Mouse (Mus musculus) embryonic facial prominence, embryonic 15.5 days (tissue): ENCODE data around the gene Fam227b. TPM values are rescaled to one million over a fixed set of nuclear protein-coding genes. Genes with fewer than 3 reads are reported as not detected.
A peak's percentile ranks its signal among the peaks of the same experiment; 100 is the strongest.

Source experiments
- ATAC-seq: fragments of 200-750 bp; cut with Nextera tagmentation; 2 replicates; pipeline ENCODE4 v1.8.0; 2017; ENCODE audit warnings: low read depth, moderate TSS enrichment; ENCODE audit not compliant: insufficient number of reproducible peaks, low FRiP score, low TSS enrichment
- H3K27ac ChIP-seq: fragments of 300-500 bp; sonication (generic); replicated peaks from 2 replicates; pipeline ENCODE4 v1.5.1; 2015; ENCODE audit warnings: mild to moderate bottlenecking, inconsistent platforms
- H3K27me3 ChIP-seq: fragments of 300-500 bp; sonication (generic); 2 replicates; pipeline ENCODE4 v1.6.1; 2015; ENCODE audit warnings: inconsistent platforms
- H3K36me3 ChIP-seq: fragments of 300-500 bp; sonication (generic); 2 replicates; pipeline ENCODE4 v1.6.1; 2015; ENCODE audit warnings: mild to moderate bottlenecking, inconsistent platforms
- H3K4me1 ChIP-seq: fragments of 300-500 bp; sonication (generic); 2 replicates; pipeline ENCODE4 v1.6.1; 2015; ENCODE audit warnings: inconsistent platforms
- H3K4me2 ChIP-seq: fragments of 300-500 bp; sonication (generic); replicated peaks from 2 replicates; pipeline ENCODE4 v1.6.1; 2015; ENCODE audit warnings: mild to moderate bottlenecking, inconsistent platforms
- H3K4me3 ChIP-seq: fragments of 300-500 bp; sonication (generic); replicated peaks from 2 replicates; pipeline ENCODE4 v1.5.1; 2015; ENCODE audit warnings: mild to moderate bottlenecking, inconsistent platforms
- H3K9ac ChIP-seq: fragments of 300-500 bp; sonication (generic); 2 replicates; pipeline ENCODE4 v1.6.1; 2015; ENCODE audit warnings: inconsistent platforms
- H3K9me3 ChIP-seq: fragments of 300-500 bp; sonication (generic); replicated peaks from 2 replicates; pipeline ENCODE4 v1.6.1; 2016; ENCODE audit warnings: inconsistent platforms
- WGBS: fragments of 180-500 bp; shearing (Covaris S2); methylation state at CpG from one replicate; pipeline ENCODE4 v1.1.7; 2015; 5-methylcytosine and 5-hydroxymethylcytosine counted together
- polyA plus RNA-seq: library from polyadenylated mRNA; unstranded; fragments of >200 nt; fragmentation: Nextera tagmentation; extraction: Ambion mirVana; gene quantifications from 2 replicates; pipeline ENCODE4 v1.2.1, GENCODE M21; 2015

Gene Fam227b
- polyA plus RNA-seq, 1 experiment from 2014 or later, result not detected

GRCm38 (mm10) chr2:126090432-126090831, 61.4 kb downstream of the Fam227b start:
- Histone ChIP-seq H3K27me3 (no peaks in the 10 kb centered on the region), H3K4me2 (no peak overlapping the region), H3K4me1 (no peaks in the 10 kb centered on the region), H3K4me3 (no peak overlapping the region), H3K9me3 (no peaks in the 10 kb centered on the region), H3K9ac (no peak overlapping the region), H3K36me3 (no peaks in the 10 kb centered on the region), H3K27ac (no peak overlapping the region)
- WGBS, result 48% methylated on average over 5 of the region's 5 CpGs
- ATAC-seq, result no peak

GRCm38 (mm10) chr2:126086187-126086586, 65.6 kb downstream of the Fam227b start:
- Histone ChIP-seq H3K4me1 (no peaks in the 10 kb centered on the region), H3K9me3 (no peaks in the 10 kb centered on the region), H3K4me3 (no peak overlapping the region), H3K9ac (no peak overlapping the region), H3K27me3 (no peaks in the 10 kb centered on the region), H3K27ac (no peak overlapping the region), H3K36me3 (no peaks in the 10 kb centered on the region), H3K4me2 (no peak overlapping the region)
- 74% methylated on average over 8 of the region's 8 CpGs for WGBS
- ATAC-seq, result no peak

GRCm38 (mm10) chr2:126084326-126084725, 67.5 kb downstream of the Fam227b start:
- H3K9ac ChIP-seq, result no peak overlapping the region
- ATAC-seq, result no peak
- H3K27me3 ChIP-seq, result no peaks in the 10 kb centered on the region
- H3K27ac ChIP-seq, result no peak overlapping the region
- H3K4me2 ChIP-seq, result no peak overlapping the region
- H3K36me3 ChIP-seq, result no peaks in the 10 kb centered on the region
- no peak overlapping the region for H3K4me3 ChIP-seq
- WGBS, result 72% methylated on average over 3 of the region's 3 CpGs
- H3K9me3 ChIP-seq, result no peaks in the 10 kb centered on the region
- H3K4me1 ChIP-seq, result no peaks in the 10 kb centered on the region

GRCm38 (mm10) chr2:126079086-126079485, 72.7 kb downstream of the Fam227b start:
- Histone ChIP-seq H3K27ac (no peak overlapping the region), H3K4me1 (no peaks in the 10 kb centered on the region), H3K9me3 (no peaks in the 10 kb centered on the region), H3K4me3 (no peak overlapping the region), H3K27me3 (no peaks in the 10 kb centered on the region), H3K9ac (no peak overlapping the region), H3K36me3 (no peaks in the 10 kb centered on the region), H3K4me2 (no peak overlapping the region)
- 53% methylated on average over 2 of the region's 2 CpGs for WGBS
- ATAC-seq, result no peak

- Histone ChIP-seq H3K27me3 (no peaks in the 10 kb centered on the region), H3K27ac (no peak overlapping the region), H3K4me2 (no peak overlapping the region), H3K9ac (no peak overlapping the region), H3K4me1 (no peaks in the 10 kb centered on the region), H3K4me3 (no peak overlapping the region), H3K36me3 (no peaks in the 10 kb centered on the region), H3K9me3 (no peaks in the 10 kb centered on the region)
- ATAC-seq, result no peak
- 89% methylated on average over 6 of the region's 6 CpGs for WGBS
Observed at GRCm38 (mm10) chr2:126076506-126076905, 75.3 kb downstream of the Fam227b start.

- Histone ChIP-seq H3K9me3 (no peaks in the 10 kb centered on the region), H3K4me1 (no peaks in the 10 kb centered on the region), H3K4me3 (no peak overlapping the region), H3K27ac (no peak overlapping the region), H3K9ac (no peak overlapping the region), H3K27me3 (no peaks in the 10 kb centered on the region), H3K36me3 (no peaks in the 10 kb centered on the region), H3K4me2 (no peak overlapping the region)
- 87% methylated on average over 4 of the region's 4 CpGs for WGBS
- no peak for ATAC-seq
Observed at GRCm38 (mm10) chr2:126073744-126074143, 78.1 kb downstream of the Fam227b start.

GRCm38 (mm10) chr2:126069740-126070139, 82.1 kb downstream of the Fam227b start:
- no peak overlapping the region for H3K4me3 ChIP-seq
- 62% methylated on average over 1 of the region's 1 CpGs for WGBS

GRCm38 (mm10) chr2:126065303-126065856, 86.4 kb downstream of the Fam227b start:
- ATAC-seq, result no peak
- no peaks in the 10 kb centered on the region for H3K36me3 ChIP-seq
- no peak overlapping the region for H3K9ac ChIP-seq
- H3K4me3 ChIP-seq, result no peak overlapping the region
- no peaks in the 10 kb centered on the region for H3K9me3 ChIP-seq
- no peaks in the 10 kb centered on the region for H3K4me1 ChIP-seq
- WGBS, result 62% methylated on average over 3 of the region's 3 CpGs
- H3K4me2 ChIP-seq, result no peak overlapping the region
- H3K27ac ChIP-seq, result no peak overlapping the region
- H3K27me3 ChIP-seq, result no peaks in the 10 kb centered on the region

More at GRCm38 (mm10) chr2:126069740-126070139, 82.1 kb downstream of the Fam227b start:
- H3K27ac ChIP-seq, result no peak overlapping the region
- no peaks in the 10 kb centered on the region for H3K4me1 ChIP-seq
- H3K4me2 ChIP-seq, result no peak overlapping the region
- no peaks in the 10 kb centered on the region for H3K27me3 ChIP-seq
- no peak overlapping the region for H3K9ac ChIP-seq
- ATAC-seq, result no peak
- H3K36me3 ChIP-seq, result no peaks in the 10 kb centered on the region
- no peaks in the 10 kb centered on the region for H3K9me3 ChIP-seq

GRCm38 (mm10) chr2:126064814-126065213, 87.0 kb downstream of the Fam227b start:
- no peaks in the 10 kb centered on the region for H3K4me1 ChIP-seq
- no peak overlapping the region for H3K4me3 ChIP-seq
- no peaks in the 10 kb centered on the region for H3K36me3 ChIP-seq
- H3K9ac ChIP-seq, result no peak overlapping the region
- 23% methylated on average over 2 of the region's 2 CpGs for WGBS
- ATAC-seq, result peak; percentile 29; the same call in 1 of the 2 replicates
- H3K9me3 ChIP-seq, result no peaks in the 10 kb centered on the region
- no peak overlapping the region for H3K4me2 ChIP-seq
- no peaks in the 10 kb centered on the region for H3K27me3 ChIP-seq
- H3K27ac ChIP-seq, result no peak overlapping the region

- no peaks in the 10 kb centered on the region for H3K27me3 ChIP-seq
- no peak overlapping the region for H3K9ac ChIP-seq
- WGBS, result 67% methylated on average over 7 of the region's 7 CpGs
- no peak overlapping the region for H3K27ac ChIP-seq
- H3K36me3 ChIP-seq, result no peaks in the 10 kb centered on the region
- no peak for ATAC-seq
- no peaks in the 10 kb centered on the region for H3K4me1 ChIP-seq
- H3K4me2 ChIP-seq, result no peak overlapping the region
- H3K4me3 ChIP-seq, result no peak overlapping the region
- H3K9me3 ChIP-seq, result no peaks in the 10 kb centered on the region
Observed at GRCm38 (mm10) chr2:126062876-126063275, 88.9 kb downstream of the Fam227b start.

GRCm38 (mm10) chr2:126061037-126061773, 90.6 kb downstream of the Fam227b start:
- Histone ChIP-seq H3K36me3 (no peaks in the 10 kb centered on the region), H3K4me2 (no peak overlapping the region), H3K9ac (no peak overlapping the region), H3K9me3 (no peaks in the 10 kb centered on the region), H3K27ac (0 out of 2 replicates have a peak overlapping the region, but pooled peaks have one; percentile 28), H3K4me3 (no peak overlapping the region), H3K27me3 (no peaks in the 10 kb centered on the region), H3K4me1 (no peaks in the 10 kb centered on the region)
- WGBS, result 59% methylated on average over 17 of the region's 17 CpGs
- ATAC-seq, result no peak

- Histone ChIP-seq H3K4me3 (no peak overlapping the region), H3K27ac (no peak overlapping the region), H3K27me3 (no peaks in the 10 kb centered on the region), H3K9ac (no peak overlapping the region), H3K36me3 (no peaks in the 10 kb centered on the region), H3K4me1 (no peaks in the 10 kb centered on the region), H3K4me2 (no peak overlapping the region), H3K9me3 (no peaks in the 10 kb centered on the region)
- no peak for ATAC-seq
- WGBS, result 53% methylated on average over 4 of the region's 4 CpGs
Observed at GRCm38 (mm10) chr2:126060595-126060994, 91.2 kb downstream of the Fam227b start.
